Mouse (Mus musculus): ENCODE data around the gene Pdzd3. TPM values are rescaled to one million over a fixed set of nuclear protein-coding genes. Genes with fewer than 3 reads are reported as not detected.

Gene Pdzd3
- polyA plus RNA-seq (2015; fragmentation: Nextera tagmentation; extraction: Ambion mirVana) = 0.19 and 0.31 TPM in 2 replicates

GRCm38 (mm10) chr9:44251314-44251713 is at the start of gene Pdzd3:
Gene Pdzd3, minus strand, starts transcription at chr9:44251471.

GRCm38 (mm10) chr9:44288076-44288958 is 37.0 kb upstream of the Pdzd3 start, which contains the start of gene Abcg4:
Gene Abcg4, minus strand, starts transcription at chr9:44288615.

GRCm38 (mm10) chr9:44268432-44268831 is 17.2 kb upstream of the Pdzd3 start, which contains the start of gene Nlrx1:
Gene Nlrx1, minus strand, starts transcription at chr9:44268599.

DNA sequence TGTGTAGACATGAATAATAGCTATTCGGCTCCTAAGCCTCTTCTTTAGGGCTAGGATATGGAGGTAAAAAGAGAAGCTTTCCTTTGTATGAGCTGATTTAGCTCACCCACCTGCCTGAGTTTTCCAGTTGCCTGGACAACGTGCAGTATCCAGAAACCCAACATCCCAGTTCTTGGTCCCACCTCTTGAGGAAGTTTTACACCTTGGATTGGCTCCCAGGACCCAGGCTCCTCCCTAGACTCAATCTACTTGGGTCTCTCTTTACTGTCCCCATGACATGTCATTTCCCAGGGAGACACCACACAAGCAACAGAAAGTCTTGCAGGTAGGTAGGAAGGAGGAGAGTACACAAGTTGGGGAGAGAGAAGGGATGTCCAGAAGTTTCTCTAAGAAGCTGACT is 10.9 kb downstream of the Pdzd3 start, which contains the start of gene Ccdc153:
Gene Ccdc153 (plus strand): TSS at position 278 of the 400 bp plus-strand sequence.

GRCm38 (mm10) chr9:44233802-44234478 is 17.3 kb downstream of the Pdzd3 start, which contains the start of gene Cbl:
Gene Cbl, minus strand, starts transcription at chr9:44234049.

Other genes starting within 250 kb of the Pdzd3 start
- gene Thy1, start 208.1 kb downstream of the Pdzd3 start, polyA plus RNA-seq (2015; fragmentation: Nextera tagmentation; extraction: Ambion mirVana) = 74.5 and 79.4 TPM in 2 replicates
- 16.8 and 19.7 TPM in 2 replicates for gene Usp2, start 184.4 kb downstream of the Pdzd3 start, polyA plus RNA-seq (2015; fragmentation: Nextera tagmentation; extraction: Ambion mirVana)
- gene Mfrp, start 149.7 kb downstream of the Pdzd3 start, polyA plus RNA-seq (2015; fragmentation: Nextera tagmentation; extraction: Ambion mirVana) = 0.08 TPM in 1 of 2 replicates, not detected in the other
- gene C1qtnf5, start 144.2 kb downstream of the Pdzd3 start, polyA plus RNA-seq (2015; fragmentation: Nextera tagmentation; extraction: Ambion mirVana) = 17.6 and 18.5 TPM in 2 replicates
- 0.12 and 0.18 TPM in 2 replicates for gene Gm49380, start 138.0 kb downstream of the Pdzd3 start, polyA plus RNA-seq (2015; fragmentation: Nextera tagmentation; extraction: Ambion mirVana)
- 33.2 and 35.4 TPM in 2 replicates for gene Rnf26, start 138.0 kb downstream of the Pdzd3 start, polyA plus RNA-seq (2015; fragmentation: Nextera tagmentation; extraction: Ambion mirVana)
- gene Mcam, start 117.0 kb downstream of the Pdzd3 start, polyA plus RNA-seq (2015; fragmentation: Nextera tagmentation; extraction: Ambion mirVana) = 15.3 and 17.2 TPM in 2 replicates
- 11.6 and 14.1 TPM in 2 replicates for gene Cbl, start 17.4 kb downstream of the Pdzd3 start, polyA plus RNA-seq (2015; fragmentation: Nextera tagmentation; extraction: Ambion mirVana)
- gene Ccdc153, start 10.8 kb downstream of the Pdzd3 start, polyA plus RNA-seq (2015; fragmentation: Nextera tagmentation; extraction: Ambion mirVana) = 2.4 and 3.0 TPM in 2 replicates
- gene Nlrx1, start 17.1 kb upstream of the Pdzd3 start, polyA plus RNA-seq (2015; fragmentation: Nextera tagmentation; extraction: Ambion mirVana) = 5.8 and 6.6 TPM in 2 replicates
- gene Abcg4, start 37.1 kb upstream of the Pdzd3 start, polyA plus RNA-seq (2015; fragmentation: Nextera tagmentation; extraction: Ambion mirVana) = 26.9 and 28.9 TPM in 2 replicates
- 12.9 and 14.0 TPM in 2 replicates for gene Hinfp, start 54.2 kb upstream of the Pdzd3 start, polyA plus RNA-seq (2015; fragmentation: Nextera tagmentation; extraction: Ambion mirVana)
- gene C2cd2l, start 68.8 kb upstream of the Pdzd3 start, polyA plus RNA-seq (2015; fragmentation: Nextera tagmentation; extraction: Ambion mirVana) = 21.9 and 24.4 TPM in 2 replicates
- 28.9 and 31.0 TPM in 2 replicates for gene Dpagt1, start 74.5 kb upstream of the Pdzd3 start, polyA plus RNA-seq (2015; fragmentation: Nextera tagmentation; extraction: Ambion mirVana)
- 103 and 104 TPM in 2 replicates for gene H2afx, start 83.2 kb upstream of the Pdzd3 start, polyA plus RNA-seq (2015; fragmentation: Nextera tagmentation; extraction: Ambion mirVana)
- gene Hmbs, start 92.8 kb upstream of the Pdzd3 start, polyA plus RNA-seq (2015; fragmentation: Nextera tagmentation; extraction: Ambion mirVana) = 53.4 and 54.7 TPM in 2 replicates
- 32.3 and 36.0 TPM in 2 replicates for gene Vps11, start 110.2 kb upstream of the Pdzd3 start, polyA plus RNA-seq (2015; fragmentation: Nextera tagmentation; extraction: Ambion mirVana)
- 17.0 and 18.1 TPM in 2 replicates for gene Hyou1, start 128.0 kb upstream of the Pdzd3 start, polyA plus RNA-seq (2015; fragmentation: Nextera tagmentation; extraction: Ambion mirVana)
- gene Slc37a4, start 145.4 kb upstream of the Pdzd3 start, polyA plus RNA-seq (2015; fragmentation: Nextera tagmentation; extraction: Ambion mirVana) = 50.7 and 59.3 TPM in 2 replicates
- 1,331 and 1,463 TPM in 2 replicates for gene Rps25, start 155.7 kb upstream of the Pdzd3 start, polyA plus RNA-seq (2015; fragmentation: Nextera tagmentation; extraction: Ambion mirVana)
- gene Trappc4, start 156.1 kb upstream of the Pdzd3 start, polyA plus RNA-seq (2015; fragmentation: Nextera tagmentation; extraction: Ambion mirVana) = 264 and 298 TPM in 2 replicates
- 25.8 and 30.9 TPM in 2 replicates for gene Ccdc84, start 167.1 kb upstream of the Pdzd3 start, polyA plus RNA-seq (2015; fragmentation: Nextera tagmentation; extraction: Ambion mirVana)
- not detected in 2 replicates for gene Foxr1, start 189.7 kb upstream of the Pdzd3 start, polyA plus RNA-seq (2015; fragmentation: Nextera tagmentation; extraction: Ambion mirVana)
- not detected in 2 replicates for gene Upk2, start 203.5 kb upstream of the Pdzd3 start, polyA plus RNA-seq (2015; fragmentation: Nextera tagmentation; extraction: Ambion mirVana)
- 9.8 and 9.9 TPM in 2 replicates for gene Bcl9l, start 231.4 kb upstream of the Pdzd3 start, polyA plus RNA-seq (2015; fragmentation: Nextera tagmentation; extraction: Ambion mirVana)